Mouse (Mus musculus): Measurements from ENCODE around the gene Sgip1. TPM values are rescaled to one million over a fixed set of nuclear protein-coding genes. Genes with fewer than 3 reads are reported as not detected.

Gene Sgip1
- total RNA-seq, 2 experiments from 2014 or later: 273 to 280 TPM

GRCm38 (mm10) chr4:102840956-102841729 lies 100.0 kb downstream of the Sgip1 start:
- peak in 1 of 2 experiments; percentile 38 for DNase-seq

DNA sequence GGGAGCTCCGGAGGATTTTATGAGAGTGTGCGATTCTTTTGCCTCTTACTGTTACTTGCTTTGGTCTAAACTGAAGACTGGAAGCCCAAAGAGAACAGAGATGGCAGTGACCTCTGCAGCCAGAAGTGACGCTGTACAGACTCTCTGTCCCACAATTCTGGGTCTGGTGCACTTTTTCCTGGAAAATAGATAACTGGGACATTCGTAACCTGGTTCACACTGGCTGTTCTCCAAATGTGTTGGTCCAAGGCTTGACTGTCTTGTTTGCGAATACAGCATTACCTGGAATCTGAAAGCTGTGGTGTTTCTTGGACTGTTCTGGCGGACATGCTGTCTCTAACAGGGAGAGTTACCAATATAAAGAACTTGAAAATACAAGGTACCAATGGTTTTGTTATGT lies 109.4 kb downstream of the Sgip1 start:
- DNase-seq: no peak

DNA sequence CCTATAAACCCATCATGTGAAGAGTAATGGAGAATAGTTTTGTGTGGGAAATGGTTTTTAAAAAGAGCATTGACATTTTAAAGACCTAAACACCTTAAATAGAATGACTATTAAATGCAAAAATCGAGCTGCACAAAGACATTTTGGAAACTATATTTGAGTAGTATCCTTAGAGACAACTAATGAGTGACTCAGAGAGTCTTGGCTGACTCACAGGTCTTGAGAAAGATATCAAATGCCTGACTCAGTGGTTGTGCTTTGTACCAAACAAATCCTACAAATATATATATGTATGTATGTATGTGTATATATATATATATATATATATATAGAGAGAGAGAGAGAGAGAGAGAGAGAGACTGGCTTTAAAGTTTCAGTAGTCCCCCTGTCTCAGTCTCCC lies 110.1 kb downstream of the Sgip1 start:
- no peak for DNase-seq

GRCm38 (mm10) chr4:102852290-102852689 lies 111.2 kb downstream of the Sgip1 start:
- no peak for DNase-seq

- no peak for DNase-seq
Observed at GRCm38 (mm10) chr4:102852808-102853207, 111.7 kb downstream of the Sgip1 start.

GRCm38 (mm10) chr4:102853330-102854022 lies 112.4 kb downstream of the Sgip1 start:
- DNase-seq: no peak

DNA sequence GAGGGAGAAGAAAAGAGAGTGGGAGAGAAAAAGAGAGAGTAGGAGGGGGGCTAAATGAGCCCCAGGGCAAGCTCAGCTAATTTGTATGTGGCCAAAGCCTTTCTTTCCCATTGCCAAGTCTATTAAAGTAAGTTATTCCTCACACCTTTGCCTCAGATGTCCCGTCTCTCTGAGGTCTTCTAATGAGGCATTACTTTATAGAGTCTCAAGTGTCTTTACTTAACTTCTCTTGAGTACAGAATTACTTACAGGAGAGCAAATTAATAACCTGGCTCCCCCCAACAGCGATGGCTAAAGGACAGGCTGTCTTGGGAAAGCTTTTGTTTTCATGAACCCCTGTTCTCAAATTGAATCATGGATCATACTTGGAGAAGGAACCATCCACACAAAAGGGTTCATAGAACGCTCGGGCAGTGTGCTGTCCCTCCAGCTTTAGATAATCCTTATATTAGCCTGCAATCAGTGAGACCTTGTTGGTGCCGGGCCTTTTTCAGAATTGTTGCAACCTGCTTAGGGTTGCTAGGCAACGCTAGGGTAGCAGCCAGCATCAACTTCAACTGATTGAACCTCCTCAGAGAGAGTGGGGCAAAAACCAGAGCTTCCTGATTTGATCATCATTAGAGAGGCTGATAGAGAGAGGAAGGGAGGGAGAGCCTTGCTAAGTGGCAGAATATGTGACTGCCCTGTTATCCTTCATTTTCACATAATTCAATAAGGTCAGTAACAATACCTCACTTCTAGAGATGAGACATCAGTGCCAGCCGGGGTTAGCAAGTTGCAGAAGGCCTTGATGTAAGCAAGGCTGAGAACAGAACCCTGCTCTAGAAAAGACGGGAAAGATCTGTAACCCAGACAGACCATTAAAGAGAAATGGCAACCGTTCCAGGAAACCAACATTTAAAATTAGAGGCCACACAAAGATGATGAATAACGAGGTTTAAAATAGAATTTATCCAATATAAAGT lies 114.1 kb downstream of the Sgip1 start:
- peak; percentile 36 to 38 for DNase-seq

- DNase-seq: peak; percentile 37 to 47
Observed at GRCm38 (mm10) chr4:102856086-102856485, 115.0 kb downstream of the Sgip1 start.

GRCm38 (mm10) chr4:102859259-102860194 lies 118.4 kb downstream of the Sgip1 start:
- no peak for DNase-seq

DNA sequence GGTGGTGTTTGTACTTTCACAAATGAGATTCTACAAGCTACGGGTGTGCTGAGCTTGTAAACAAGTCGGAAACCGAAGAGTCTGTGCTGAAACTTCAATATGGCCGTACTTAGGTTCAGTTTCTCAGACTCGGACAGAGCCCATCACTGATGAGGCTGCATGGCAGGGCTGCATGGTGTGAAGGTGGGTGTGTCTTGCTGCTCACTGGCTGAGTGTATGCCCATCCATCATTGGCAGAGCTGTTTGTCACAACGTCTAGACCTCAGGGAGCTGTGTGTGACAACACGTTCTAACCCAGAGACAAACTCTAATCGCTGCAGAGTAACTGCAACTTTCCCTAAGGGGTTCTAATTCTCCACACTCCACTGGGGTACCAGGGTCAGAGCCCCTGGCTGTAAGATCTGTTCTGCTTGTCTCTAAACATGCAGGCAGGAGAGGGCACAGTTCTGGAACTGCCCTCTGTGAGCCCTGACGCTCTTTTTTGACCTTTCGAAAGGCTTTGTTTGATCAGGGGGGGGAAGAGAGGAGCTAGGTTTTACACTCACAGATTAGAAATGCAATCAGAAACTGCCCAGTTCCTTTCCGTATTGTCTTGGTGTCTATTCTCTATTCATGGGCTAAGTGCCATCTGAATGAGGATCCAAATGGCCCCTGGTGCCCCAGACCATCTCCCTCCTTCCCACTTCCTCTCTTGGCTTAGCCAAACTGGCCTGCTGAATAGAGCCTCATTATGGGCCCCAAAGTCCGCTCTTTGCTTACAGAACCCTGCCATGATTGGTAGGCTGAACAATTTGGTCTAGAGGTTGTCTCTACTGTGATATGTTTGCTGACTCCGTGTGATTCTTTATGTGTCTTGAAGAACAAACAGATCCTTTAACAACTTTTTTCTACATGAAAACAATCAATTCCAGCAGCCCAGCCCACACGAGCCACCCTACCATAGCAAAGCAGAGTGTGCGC lies 121.9 kb downstream of the Sgip1 start:
- DNase-seq: no peak

- DNase-seq: no peak
Observed at GRCm38 (mm10) chr4:102866531-102866930, 125.4 kb downstream of the Sgip1 start.

DNA sequence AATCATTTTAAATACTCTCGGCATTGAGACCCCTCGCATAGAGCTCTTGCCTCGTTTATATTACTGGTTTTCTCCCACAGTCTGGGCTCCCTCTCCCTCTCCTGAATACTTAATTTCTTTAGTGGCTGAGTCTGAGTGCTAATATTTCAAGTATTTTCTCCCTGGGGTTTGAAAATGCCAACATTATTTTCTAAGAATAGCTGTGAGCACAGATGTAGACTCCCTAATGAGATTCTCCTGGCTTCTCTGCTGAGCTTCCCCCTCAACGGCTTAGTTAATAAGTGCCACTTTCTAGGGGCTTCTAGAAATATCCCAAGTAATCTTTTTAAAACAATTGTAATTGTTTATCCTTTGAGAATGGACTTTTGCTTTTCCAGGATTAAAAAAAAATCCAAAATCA lies 130.2 kb downstream of the Sgip1 start:
- DNase-seq: no peak

- no peak for DNase-seq
Observed at GRCm38 (mm10) chr4:102883142-102883541, 142.0 kb downstream of the Sgip1 start.

GRCm38 (mm10) chr4:102884228-102884627 lies 143.1 kb downstream of the Sgip1 start:
- DNase-seq: no peak

GRCm38 (mm10) chr4:102886459-102886858 lies 145.4 kb downstream of the Sgip1 start:
- DNase-seq: no peak

- DNase-seq: no peak
Observed at GRCm38 (mm10) chr4:102886902-102887301, 145.8 kb downstream of the Sgip1 start.

DNA sequence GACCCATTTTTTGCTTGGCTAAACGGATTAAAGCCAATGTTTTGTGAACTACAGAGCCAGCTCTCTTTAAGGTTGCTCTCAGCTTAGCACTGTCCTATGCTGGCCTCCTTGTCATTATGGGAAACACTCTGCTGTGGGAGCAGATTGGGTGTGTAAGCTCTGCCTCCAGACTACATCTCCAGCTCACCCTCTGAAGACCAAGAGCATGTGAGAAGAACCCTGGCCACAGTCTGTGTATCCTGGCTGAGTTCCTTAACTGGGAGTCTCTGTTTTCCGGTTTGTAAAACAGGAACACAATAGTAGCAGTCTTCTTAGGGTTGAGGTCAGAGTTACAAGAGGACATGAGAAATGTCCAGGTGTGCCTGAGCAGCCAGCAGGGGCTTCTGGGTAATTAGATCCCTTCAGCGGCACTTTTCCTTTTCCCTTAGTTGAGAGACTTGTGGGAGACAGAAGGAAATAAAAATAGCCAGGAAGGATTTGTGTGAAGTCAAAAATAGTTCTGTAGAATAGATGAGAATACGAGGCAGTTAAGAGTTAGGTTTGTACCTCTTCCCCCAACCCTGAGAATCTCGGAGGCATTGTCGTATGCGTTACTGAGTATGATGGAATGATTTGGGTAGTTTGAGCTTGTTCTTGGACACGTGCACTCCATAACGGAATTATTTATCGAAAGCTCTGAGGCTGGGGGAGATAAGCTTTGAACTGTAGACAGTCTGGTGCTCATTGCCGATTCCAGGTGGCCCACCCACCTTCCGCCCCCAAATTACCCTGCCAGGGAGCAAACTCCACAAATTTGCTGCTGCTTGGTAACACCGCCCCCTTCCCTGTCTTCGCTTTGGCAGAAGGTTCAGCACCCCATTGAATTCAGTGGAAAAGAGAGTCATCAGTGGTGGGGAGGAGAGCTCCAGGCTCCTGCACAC lies 146.9 kb downstream of the Sgip1 start:
- DNase-seq: peak; percentile 80 to 83

GRCm38 (mm10) chr4:102895866-102896265 lies 154.8 kb downstream of the Sgip1 start:
- DNase-seq: no peak

DNA sequence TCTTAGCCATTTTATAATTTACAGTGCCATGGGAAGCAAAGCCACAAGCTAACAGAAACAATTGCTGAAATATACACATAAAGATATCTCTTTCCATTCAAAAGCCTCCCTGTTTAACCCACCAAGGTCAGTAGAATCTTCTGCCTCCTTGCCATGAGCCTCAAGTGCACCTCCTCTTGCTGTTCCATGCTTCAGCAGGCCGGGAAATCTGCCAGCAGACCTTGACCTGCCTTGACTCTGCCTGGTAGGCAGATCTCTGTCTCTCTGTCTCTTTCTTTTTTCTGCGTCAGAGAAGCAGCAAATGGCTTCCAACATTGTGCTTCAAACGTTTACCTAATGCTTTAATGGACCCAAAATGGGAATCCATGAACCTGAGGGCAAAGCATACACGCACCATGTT lies 157.9 kb downstream of the Sgip1 start:
- no peak for DNase-seq

Measured in layer of hippocampus, postnatal 36 days (tissue).